Comparison of ENCODE assay signal across 10 mouse cellular contexts in the genomic region with DNA sequence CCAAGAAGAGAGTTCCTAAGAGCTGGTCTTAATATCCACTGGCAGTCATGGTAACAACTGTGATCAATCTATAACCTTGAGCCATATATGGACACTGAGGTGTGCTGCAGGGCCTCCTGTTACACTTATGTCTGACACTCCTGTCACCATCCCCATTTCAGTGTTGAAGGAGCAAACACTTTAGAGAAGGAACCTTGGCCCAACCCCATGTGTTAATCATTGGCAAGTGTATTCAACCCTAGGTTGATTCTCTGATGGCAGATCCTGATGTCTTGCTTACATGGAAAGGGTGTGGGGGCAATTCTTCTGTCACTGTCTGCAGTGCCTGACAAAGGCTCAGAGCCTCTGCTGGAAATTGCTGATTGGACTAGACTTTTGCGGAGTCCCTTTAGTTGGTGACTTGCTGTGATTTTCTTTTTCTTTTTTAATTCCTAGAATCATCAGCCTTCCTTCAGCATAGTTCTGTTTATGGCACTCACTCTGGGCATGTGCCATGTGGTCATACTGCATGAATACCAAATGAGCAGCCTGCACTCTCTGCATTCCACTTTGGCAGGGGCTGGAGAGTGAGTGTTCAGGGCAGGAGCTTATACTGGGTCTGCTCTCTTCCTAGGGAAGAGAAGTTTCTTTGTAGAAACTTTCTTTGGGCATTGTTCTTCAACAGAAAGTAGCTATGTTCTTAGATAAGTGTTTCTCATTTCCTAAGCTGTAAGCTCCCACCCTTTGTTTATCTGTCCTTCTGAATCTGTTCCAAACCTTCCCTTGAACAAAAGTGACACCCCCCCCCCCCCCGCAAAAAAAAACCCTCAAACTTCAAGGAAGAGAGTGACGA.
DNase-seq lines count a peak whose midpoint lies in the region; ATAC-seq lines count a peak whose summit lies in the region.
"Had no signal": no experiment of that assay in that cellular context is flagged by ENCODE, and none has a peak within 500 bp of the region (broad histone marks: within the 10 kb centered on the region; RNA-seq: fewer than 3 reads in every experiment).

No protein-coding gene starts in this region.

- H3K27ac ChIP-seq in heart, embryonic 10.5 days, result peak overlapping the region; percentile 53
- H3K27ac ChIP-seq in neural tube, embryonic 14.5 days (ENCODE audit: low read depth, low read length), result no peak overlapping the region
- no peak overlapping the region for H3K27ac ChIP-seq in midbrain, embryonic 16.5 days (ENCODE audit: low read length)
- H3K27ac ChIP-seq: limb, embryonic 12.5 days had no signal

- H3K4me1 ChIP-seq in heart, embryonic 10.5 days, result peaks cover 48% of the 10 kb centered on the region
- no peaks in the 10 kb centered on the region; the same call in 1 of the 2 replicates for H3K4me1 ChIP-seq in neural tube, embryonic 14.5 days (ENCODE audit: control insufficient read depth, insufficient read depth, low read length)
- peaks cover 9% of the 10 kb centered on the region; the same call in 1 of the 2 replicates for H3K4me1 ChIP-seq in midbrain, embryonic 16.5 days (ENCODE audit: control insufficient read depth, insufficient read depth, low read length)

- H3K9me3 ChIP-seq in heart, embryonic 10.5 days, result no peaks in the 10 kb centered on the region
- H3K9me3 ChIP-seq in neural tube, embryonic 14.5 days (ENCODE audit: control insufficient read depth, low read length), result no peaks in the 10 kb centered on the region
- H3K9me3 ChIP-seq in midbrain, embryonic 16.5 days (replicated peaks; ENCODE audit: control insufficient read depth, low read length, poor library complexity, severe bottlenecking), result no peaks in the 10 kb centered on the region
- H3K9me3 ChIP-seq: limb, embryonic 12.5 days; megakaryocyte, embryonic 14.5 days had no signal

- H3K4me3 ChIP-seq in heart, embryonic 10.5 days, result no peak overlapping the region
- no peak overlapping the region for H3K4me3 ChIP-seq in neural tube, embryonic 14.5 days (ENCODE audit: low read depth, low read length)
- no peak overlapping the region for H3K4me3 ChIP-seq in midbrain, embryonic 16.5 days (ENCODE audit: low read depth, low read length)
- H3K4me3 ChIP-seq: limb, embryonic 12.5 days; megakaryocyte, embryonic 14.5 days had no signal

- no peaks in the 10 kb centered on the region for H3K36me3 ChIP-seq in heart, embryonic 10.5 days
- H3K36me3 ChIP-seq in neural tube, embryonic 14.5 days (ENCODE audit: control insufficient read depth, insufficient read depth, low read length), result no peaks in the 10 kb centered on the region
- H3K36me3 ChIP-seq in midbrain, embryonic 16.5 days (ENCODE audit: control insufficient read depth, insufficient read depth, low read length), result no peaks in the 10 kb centered on the region
- H3K36me3 ChIP-seq: limb, embryonic 12.5 days had no signal

- DNase-seq in heart, embryonic 10.5 days (ENCODE audit: low spot score), result no peak
- no peak for DNase-seq in heart, adult 8-10 months (ENCODE audit: low spot score)
- no peak for DNase-seq in neural tube, embryonic 10.5 days (ENCODE audit: extremely low spot score, low spot score)
- DNase-seq in kidney, adult 9 months, result peak; percentile 74
- DNase-seq in left cerebral cortex, adult 18-20 months (ENCODE audit: low spot score in 2 of 2), result no peak
- no peak for DNase-seq in spleen, postnatal 14 days (ENCODE audit: low spot score in 2 of 2)

- H3K27me3 ChIP-seq in heart, embryonic 10.5 days (ENCODE audit: insufficient read depth, poor library complexity, severe bottlenecking), result no peaks in the 10 kb centered on the region
- no peaks in the 10 kb centered on the region for H3K27me3 ChIP-seq in neural tube, embryonic 14.5 days (ENCODE audit: control insufficient read depth, insufficient read depth, low read length)
- no peaks in the 10 kb centered on the region for H3K27me3 ChIP-seq in midbrain, embryonic 16.5 days (ENCODE audit: control insufficient read depth, insufficient read depth, low read depth, low read length)
- H3K27me3 ChIP-seq: limb, embryonic 12.5 days; megakaryocyte, embryonic 14.5 days had no signal

- ATAC-seq in neural tube, embryonic 14.5 days (ENCODE audit: low read depth), result peak; percentile 65; the same call in 1 of the 2 replicates
- peak; percentile 83; the same call in 1 of the 2 replicates for ATAC-seq in midbrain, embryonic 16.5 days

- H3K9ac ChIP-seq in neural tube, embryonic 14.5 days (replicated peaks; ENCODE audit: low read depth, low read length), result no peak overlapping the region
- H3K9ac ChIP-seq in midbrain, embryonic 16.5 days (ENCODE audit: low read depth, low read length), result no peak overlapping the region
- H3K9ac ChIP-seq: limb, embryonic 12.5 days had no signal

- 42% methylated on average over 3 of the region's 3 CpGs for WGBS in heart, embryonic 10.5 days
- WGBS in neural tube, embryonic 14.5 days, result 76% methylated on average over 3 of the region's 3 CpGs
- 41% methylated on average over 3 of the region's 3 CpGs for WGBS in midbrain, embryonic 16.5 days

- H3K4me2 ChIP-seq in neural tube, embryonic 14.5 days (ENCODE audit: low read depth, low read length), result no peak overlapping the region
- H3K4me2 ChIP-seq in midbrain, embryonic 16.5 days (ENCODE audit: low read length), result no peak overlapping the region
- H3K4me2 ChIP-seq: limb, embryonic 12.5 days had no signal
